Mouse (Mus musculus): ENCODE results near the gene Stk39. TPM values are rescaled to one million over a fixed set of nuclear protein-coding genes. Genes with fewer than 3 reads are reported as not detected.
"Not testable (repeated sequence)": the region's sequence is repeated elsewhere in the genome, so short reads cannot be mapped to it uniquely, and the experiment has no call there.

The Stk39 gene
- total RNA-seq, 2 experiments from 2014 or later = 47.8 to 54.7 TPM

DNA sequence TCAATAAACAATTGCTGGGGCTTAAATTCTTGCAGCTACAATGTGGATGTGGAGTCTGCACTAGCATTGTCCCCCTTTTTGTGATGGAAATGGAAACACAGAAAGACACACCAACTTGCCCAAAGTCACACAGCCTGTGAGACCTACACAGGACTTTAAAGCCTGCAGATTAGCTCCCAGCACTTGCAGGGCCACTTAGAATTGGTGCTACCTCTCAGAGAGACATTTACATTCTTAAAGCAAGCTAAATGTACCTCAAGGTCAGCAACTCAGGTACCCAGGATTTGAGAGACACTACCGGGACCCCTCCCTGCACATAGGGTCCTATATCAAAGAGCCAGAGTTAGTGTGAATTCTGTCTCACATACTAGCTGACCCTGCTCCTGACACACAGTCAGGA, 227.5 kb downstream of the Stk39 start:
- DNase-seq (ENCODE audit: low spot score in 2 of 2) = no peak

DNA sequence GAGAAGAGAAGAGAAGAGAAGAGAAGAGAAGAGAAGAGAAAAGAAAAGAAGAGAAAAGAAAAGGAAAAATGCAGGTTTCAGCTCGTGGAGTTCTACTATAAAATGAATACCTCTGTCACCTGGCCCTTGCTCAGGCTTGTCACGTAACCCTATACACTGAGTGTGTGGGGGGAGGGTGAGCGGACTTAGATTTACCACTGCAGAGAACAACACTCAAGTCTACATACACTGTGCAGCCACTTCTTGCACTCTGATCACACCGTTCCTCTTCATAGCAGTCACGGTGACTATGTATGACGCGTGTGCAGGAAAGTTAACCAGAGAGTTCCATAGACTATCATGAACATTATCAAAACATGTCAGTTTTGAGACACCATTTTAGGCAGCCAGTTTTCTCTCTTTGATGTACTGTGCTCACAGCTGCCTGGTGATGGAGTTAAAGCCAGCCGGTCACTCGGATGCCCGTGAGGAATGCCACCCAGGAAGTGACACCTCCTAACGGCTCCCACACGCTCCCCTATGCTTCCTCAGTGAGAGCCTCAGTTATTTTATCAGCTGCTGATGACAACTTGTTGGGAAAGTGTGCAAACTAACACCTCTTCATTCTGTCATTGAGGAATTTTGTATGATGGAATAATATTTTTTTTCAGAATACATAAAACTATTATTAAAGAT, 228.1 kb downstream of the Stk39 start:
- no peak for DNase-seq (ENCODE audit: low spot score in 2 of 2)

- no peak for DNase-seq (ENCODE audit: low spot score in 2 of 2)
Observed at GRCm38 (mm10) chr2:68243273-68243672, 228.8 kb downstream of the Stk39 start.

DNA sequence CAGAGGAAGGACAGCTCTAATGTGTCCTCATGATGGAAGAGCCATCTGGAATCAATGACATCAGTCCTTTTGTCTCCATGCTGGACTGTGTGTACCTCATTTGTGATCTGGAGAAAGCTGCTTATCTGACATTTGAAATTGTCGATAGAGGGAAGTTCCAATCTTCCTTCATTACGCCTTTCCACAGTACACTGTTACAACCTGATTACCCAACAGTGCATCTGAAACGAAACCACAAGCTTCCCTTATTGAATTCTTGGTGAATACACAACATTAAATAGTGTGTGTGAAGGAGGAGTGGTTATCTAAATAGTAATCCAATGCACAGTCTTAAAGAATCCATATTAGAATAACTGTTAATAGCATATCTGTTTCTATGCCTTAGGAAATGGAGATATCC, 230.0 kb downstream of the Stk39 start:
- DNase-seq (ENCODE audit: low spot score in 2 of 2) = no peak

GRCm38 (mm10) chr2:68241640-68242039, 230.4 kb downstream of the Stk39 start:
- no peak for DNase-seq (ENCODE audit: low spot score in 2 of 2)

- not testable (repeated sequence) for DNase-seq (ENCODE audit: low spot score in 2 of 2)
Observed at GRCm38 (mm10) chr2:68239415-68239814, 232.7 kb downstream of the Stk39 start.

GRCm38 (mm10) chr2:68232929-68233328, 239.1 kb downstream of the Stk39 start:
- DNase-seq (ENCODE audit: low spot score in 2 of 2) = no peak

DNA sequence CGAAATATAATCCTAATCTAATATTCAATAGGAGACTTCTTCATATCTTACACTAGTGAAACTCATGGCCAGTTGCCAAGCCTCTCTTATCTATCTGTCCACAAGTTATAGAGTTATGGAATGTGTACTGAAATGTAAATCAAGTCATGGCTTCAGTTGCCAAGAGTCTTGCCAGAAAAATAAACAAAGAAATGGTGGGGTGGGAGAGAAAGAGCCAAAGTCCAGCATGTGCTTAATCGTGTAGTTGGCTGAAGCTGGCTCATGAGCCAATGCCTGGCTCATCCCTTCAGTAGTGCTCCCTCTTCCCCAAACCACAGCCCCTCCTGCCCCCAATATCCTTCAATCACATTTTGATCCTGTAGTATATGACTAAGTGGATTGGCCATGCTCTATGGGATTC, 242.2 kb downstream of the Stk39 start:
- DNase-seq (ENCODE audit: low spot score in 2 of 2) = no peak

DNA sequence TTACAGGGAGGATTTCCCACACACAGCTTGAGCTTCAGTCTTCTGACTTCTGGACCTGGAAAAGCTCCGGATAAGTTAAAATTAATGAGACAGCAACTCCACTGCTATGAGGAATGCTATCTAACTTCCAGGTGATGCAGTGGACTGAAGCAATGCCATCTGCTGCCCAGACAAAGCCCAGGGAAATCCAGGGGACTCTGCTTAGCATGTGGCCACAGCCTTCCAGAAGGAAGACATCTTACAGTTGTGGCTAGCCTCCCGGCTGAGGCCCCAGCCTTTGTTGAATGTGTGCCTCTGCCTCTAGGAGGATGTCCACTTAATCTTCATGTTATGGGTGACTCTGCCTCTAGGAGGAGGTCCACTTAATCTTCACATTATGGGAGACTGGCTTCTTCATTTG, 243.0 kb downstream of the Stk39 start:
- no peak for DNase-seq (ENCODE audit: low spot score in 2 of 2)

GRCm38 (mm10) chr2:68222227-68222873, 249.7 kb downstream of the Stk39 start:
- no peak for DNase-seq (ENCODE audit: low spot score in 2 of 2)

DNA sequence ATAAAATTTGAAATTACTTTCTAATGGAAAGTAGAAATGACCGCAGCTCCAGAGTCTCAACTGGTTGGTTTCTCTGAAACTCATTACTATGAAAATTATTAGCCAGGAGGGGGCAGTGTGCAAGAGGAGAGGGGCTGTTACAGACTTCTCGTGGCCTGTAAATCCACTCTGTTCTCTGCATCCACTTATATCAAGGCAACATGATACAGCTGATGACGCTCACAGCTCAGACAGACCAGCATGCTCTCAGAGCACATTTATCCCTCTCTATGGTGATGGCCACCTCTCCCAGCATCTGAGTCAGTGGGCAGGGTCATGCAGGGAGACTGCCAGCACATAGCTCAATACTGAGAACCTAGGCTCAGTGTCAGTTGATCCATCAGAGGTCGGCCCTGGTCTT, 250.8 kb downstream of the Stk39 start:
- DNase-seq (ENCODE audit: low spot score in 2 of 2) = no peak

GRCm38 (mm10) chr2:68219823-68220222, 252.2 kb downstream of the Stk39 start:
- DNase-seq (ENCODE audit: low spot score in 2 of 2) = no peak

DNA sequence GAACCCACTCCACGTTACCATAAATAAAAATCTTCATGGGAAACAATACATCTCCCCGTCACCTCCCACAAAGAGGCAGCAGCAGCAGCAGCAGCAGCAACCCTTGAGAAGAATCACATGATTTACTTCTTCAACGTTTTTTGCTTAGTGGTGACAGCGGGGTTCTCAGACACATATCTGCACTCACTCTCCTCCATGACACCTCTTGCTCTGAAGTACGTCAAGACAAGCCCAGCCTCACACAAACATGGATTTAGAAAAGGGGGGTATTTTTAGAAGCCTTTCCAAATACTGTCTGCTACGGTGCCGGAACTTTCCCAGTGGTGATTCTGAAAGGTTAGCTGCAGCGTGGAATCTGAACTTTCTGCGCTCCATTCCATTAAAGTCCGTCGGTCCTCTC, 256.9 kb downstream of the Stk39 start:
- no peak for DNase-seq (ENCODE audit: low spot score in 2 of 2)

GRCm38 (mm10) chr2:68214400-68214799, 257.7 kb downstream of the Stk39 start:
- no peak for DNase-seq (ENCODE audit: low spot score in 2 of 2)

GRCm38 (mm10) chr2:68211443-68211842, 260.6 kb downstream of the Stk39 start:
- DNase-seq (ENCODE audit: low spot score in 2 of 2) = no peak

DNA sequence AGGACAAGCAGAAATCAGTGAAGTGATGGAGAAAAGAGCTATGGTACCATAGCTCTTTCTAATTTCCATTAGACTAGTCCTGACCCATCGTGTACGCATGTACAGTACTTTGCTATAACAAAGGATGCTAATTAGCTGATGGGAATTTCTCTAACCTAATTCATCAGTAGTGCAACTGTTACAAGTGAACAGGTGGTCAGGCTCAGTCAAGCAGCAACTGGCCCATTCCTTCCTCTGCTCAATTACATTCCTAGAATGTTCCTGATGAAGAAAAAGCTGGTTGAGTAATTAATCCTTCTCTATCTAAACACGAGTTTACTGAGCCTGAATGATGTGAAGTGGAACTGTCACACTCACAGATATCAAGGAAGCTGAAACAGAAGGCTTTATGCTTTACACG, 275.8 kb downstream of the Stk39 start:
- no peak for DNase-seq (ENCODE audit: low spot score in 2 of 2)

GRCm38 (mm10) chr2:68194444-68194843, 277.6 kb downstream of the Stk39 start:
- no peak for DNase-seq (ENCODE audit: low spot score in 2 of 2)

DNA sequence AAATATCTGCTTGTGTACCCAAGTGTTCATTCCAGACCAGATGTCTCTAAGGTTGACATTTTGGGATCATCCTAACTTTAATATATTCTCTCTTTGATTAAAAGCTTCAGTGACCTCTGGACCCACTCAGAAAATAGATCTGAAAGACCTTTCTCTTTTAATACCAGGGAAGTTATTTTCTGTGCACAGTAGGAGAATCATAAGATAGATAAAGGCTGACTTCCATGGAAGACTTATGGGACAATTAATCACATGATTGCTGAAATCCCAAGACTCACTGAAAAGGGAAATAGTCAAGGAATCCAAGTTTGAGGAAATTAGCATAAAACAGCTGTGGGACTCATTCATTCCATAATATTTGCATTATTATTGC, 278.6 kb downstream of the Stk39 start:
- DNase-seq (ENCODE audit: low spot score in 2 of 2) = no peak

DNA sequence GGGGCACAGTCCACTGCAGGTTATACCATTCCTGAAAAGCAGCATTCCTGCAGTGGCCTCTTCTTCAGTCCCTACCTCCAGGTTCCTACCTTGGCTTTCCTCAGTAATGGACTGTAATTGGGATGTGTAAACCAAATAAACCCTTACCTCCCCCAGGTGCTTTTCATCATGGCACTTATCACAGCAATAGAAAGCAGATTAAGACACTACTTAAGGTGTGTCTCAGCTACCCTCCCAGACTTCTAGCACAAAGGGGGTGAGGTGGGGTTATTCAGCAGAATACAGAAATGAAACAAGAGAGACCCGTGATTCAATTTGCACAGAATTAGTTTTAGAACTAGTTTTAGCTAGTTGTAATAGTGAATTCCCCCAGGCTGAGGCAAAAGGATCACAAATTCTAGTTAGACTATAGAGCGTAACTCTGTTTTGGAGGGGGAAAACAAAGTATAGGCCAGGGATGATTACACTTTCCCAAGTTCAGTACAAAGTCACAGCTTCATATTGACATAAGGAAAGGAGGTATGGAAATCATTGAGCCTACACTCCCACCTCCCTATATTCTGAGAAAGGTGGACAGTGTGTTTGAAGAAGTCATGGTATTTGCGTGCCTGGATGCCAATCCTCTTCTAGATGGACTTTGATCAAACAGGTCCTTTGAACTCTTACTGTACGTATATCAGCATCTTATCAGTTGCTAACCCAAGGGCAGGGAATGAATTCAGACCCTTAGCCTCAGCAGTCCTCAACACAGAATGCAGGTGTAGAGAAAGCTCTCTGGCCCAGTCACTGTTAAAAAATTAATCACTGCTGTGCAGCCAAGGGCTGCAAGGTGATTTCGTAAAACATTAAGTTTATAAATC, 279.2 kb downstream of the Stk39 start:
- no peak for DNase-seq (ENCODE audit: low spot score in 2 of 2)

GRCm38 (mm10) chr2:68176425-68176824, 295.6 kb downstream of the Stk39 start:
- DNase-seq (ENCODE audit: low spot score in 2 of 2) = no peak

DNA sequence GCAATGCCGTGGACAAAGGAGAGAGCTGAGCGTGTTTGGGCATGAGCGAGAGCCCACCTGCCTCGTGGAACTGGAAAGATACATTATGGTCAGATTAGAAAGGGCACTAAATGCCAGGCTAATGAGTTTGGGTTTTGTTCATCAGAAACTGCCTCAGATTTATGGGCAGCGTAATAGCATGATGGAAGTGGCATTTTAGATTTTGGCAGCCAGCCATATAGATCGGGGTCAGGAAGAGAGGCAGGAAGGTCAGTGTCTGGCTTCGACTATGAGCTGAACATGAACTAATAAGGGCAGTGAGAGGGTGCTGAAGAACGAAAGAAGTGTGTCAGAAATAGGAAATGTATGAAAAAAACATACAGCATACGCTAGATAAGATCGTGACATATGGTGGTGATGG, 300.8 kb downstream of the Stk39 start:
- DNase-seq (ENCODE audit: low spot score in 2 of 2) = no peak

DNA sequence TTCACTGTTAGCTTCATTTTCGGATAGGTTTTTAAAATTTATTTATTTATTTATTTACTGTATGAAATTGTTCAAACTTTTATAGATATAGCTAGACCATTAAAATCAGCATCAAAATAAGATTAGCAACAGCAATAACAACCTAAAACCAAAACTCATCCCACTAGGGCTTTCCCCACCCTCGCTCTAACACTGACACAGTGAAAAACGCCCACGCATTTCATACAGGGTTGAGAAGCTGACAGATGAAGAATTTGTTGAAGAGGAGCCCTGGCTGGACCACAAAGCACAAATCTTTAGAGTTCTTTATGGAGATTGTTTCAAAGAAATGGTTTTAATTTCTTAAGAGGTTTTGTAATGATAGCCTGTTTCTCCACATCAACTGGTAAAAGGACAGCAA, 310.1 kb downstream of the Stk39 start:
- no peak for DNase-seq (ENCODE audit: low spot score in 2 of 2)

Data from layer of hippocampus, postnatal 10 days (tissue).